Mouse (Mus musculus) forebrain, postnatal 0 days (tissue): ENCODE measurements around the gene Foxp4. TPM values are rescaled to one million over a fixed set of nuclear protein-coding genes. Genes with fewer than 3 reads are reported as not detected.
A peak's percentile ranks its signal among the peaks of the same experiment; 100 is the strongest.

Experiments used
- ATAC-seq: fragments of 200-750 bp; cut with Nextera tagmentation; 2 replicates; pipeline ENCODE4 v1.8.0; 2017; ENCODE audit warnings: mild to moderate bottlenecking, moderate library complexity
- DNase-seq: peaks from one replicate; pipeline ENCODE4 v3.0.0-alpha.2; 2015
- H3K27ac ChIP-seq: fragments of 300-500 bp; sonication (generic); 2 replicates; pipeline ENCODE4 v1.5.1; 2014; ENCODE audit warnings: low read depth, mild to moderate bottlenecking, antibody characterized with exemption, low read length, moderate library complexity, mixed read lengths
- H3K27me3 ChIP-seq: fragments of 300-500 bp; sonication (generic); 2 replicates; pipeline ENCODE4 v1.6.1; 2014; ENCODE audit warnings: mild to moderate bottlenecking, low read length, mixed read lengths; ENCODE audit not compliant: insufficient read depth
- H3K36me3 ChIP-seq: fragments of 300-500 bp; sonication (generic); 2 replicates; pipeline ENCODE4 v1.6.1; 2014; ENCODE audit warnings: mild to moderate bottlenecking, moderate library complexity; ENCODE audit not compliant: insufficient read depth
- H3K4me1 ChIP-seq: fragments of 300-500 bp; sonication (generic); 2 replicates; pipeline ENCODE4 v1.6.1; 2014; ENCODE audit warnings: antibody characterized with exemption; ENCODE audit not compliant: insufficient read depth
- H3K4me2 ChIP-seq: fragments of 300-500 bp; sonication (generic); 2 replicates; pipeline ENCODE4 v1.6.1; 2014; ENCODE audit warnings: low read depth, mild to moderate bottlenecking, moderate library complexity
- H3K4me3 ChIP-seq: fragments of 300-500 bp; sonication (generic); 2 replicates; pipeline ENCODE4 v1.5.1; 2014; ENCODE audit warnings: low read depth, low read length, mixed read lengths
- H3K9ac ChIP-seq: fragments of 300-500 bp; sonication (generic); 2 replicates; pipeline ENCODE4 v1.6.1; 2014; ENCODE audit warnings: mild to moderate bottlenecking
- H3K9me3 ChIP-seq: fragments of 300-500 bp; sonication (generic); 2 replicates; pipeline ENCODE4 v1.6.1; 2016; ENCODE audit warnings: low read length
- CTCF ChIP-seq: sonication (generic); IDR thresholded peaks from 2 replicates; pipeline ENCODE4 v1.5.1; 2016; ENCODE audit warnings: antibody characterized with exemption, control low read depth, low read depth
- WGBS: fragments of 180-500 bp; shearing (Covaris S2); extraction: QIAGEN DNeasy Blood & Tissue Kit; methylation state at CpG from one replicate; pipeline ENCODE4 v1.1.7; 2014; 5-methylcytosine and 5-hydroxymethylcytosine counted together
- polyA plus RNA-seq: library from polyadenylated mRNA; unstranded; fragments of >200 nt; fragmentation: Nextera tagmentation; extraction: Ambion mirVana; gene quantifications from 2 replicates; pipeline ENCODE4 v1.2.1, GENCODE M21; 2015
- total RNA-seq: library from RNA; depleted of rRNA; stranded (reverse); fragments of >200 nt; gene quantifications from 2 replicates; pipeline ENCODE4 v1.2.3, GENCODE M21; 2014

The Foxp4 gene
- total and polyA plus RNA-seq, 2 experiments from 2014 or later, result 56.4 to 108 TPM

- H3K4me2 ChIP-seq, result peak overlapping the region; percentile 95
- no peak overlapping the region for H3K9ac ChIP-seq
- no peak overlapping the region for H3K27ac ChIP-seq
- H3K9me3 ChIP-seq, result no peaks in the 10 kb centered on the region
- H3K36me3 ChIP-seq, result no peaks in the 10 kb centered on the region; the same call in 1 of the 2 replicates
- ATAC-seq (no peak), DNase-seq (no peak)
- H3K27me3 ChIP-seq, result no peaks in the 10 kb centered on the region
- 0 out of 2 replicates have a peak overlapping the region, but pooled peaks have one; percentile 60 for H3K4me3 ChIP-seq
- 58% methylated on average over 4 of the region's 4 CpGs for WGBS
- H3K4me1 ChIP-seq, result no peaks in the 10 kb centered on the region
- TF ChIP-seq CTCF, result no peak
Observed at GRCm38 (mm10) chr17:47921136-47921665, 3.2 kb downstream of the Foxp4 start.

GRCm38 (mm10) chr17:47919826-47920225 lies 4.6 kb downstream of the Foxp4 start:
- Histone ChIP-seq H3K4me1 (no peaks in the 10 kb centered on the region; the same call in 1 of the 2 replicates), H3K27ac (no peak overlapping the region), H3K4me2 (0 out of 2 replicates have a peak overlapping the region, but pooled peaks have one; percentile 95), H3K4me3 (no peak overlapping the region), H3K36me3 (no peaks in the 10 kb centered on the region; the same call in 1 of the 2 replicates), H3K9ac (peak overlapping the region; percentile 18; the same call in 1 of the 2 replicates), H3K9me3 (no peaks in the 10 kb centered on the region), H3K27me3 (no peaks in the 10 kb centered on the region)
- 33% methylated on average over 5 of the region's 5 CpGs for WGBS
- ATAC-seq (no peak), DNase-seq (no peak)
- no peak for TF ChIP-seq CTCF

- no peak overlapping the region for H3K4me2 ChIP-seq
- no peak for TF ChIP-seq CTCF
- peaks cover 2% of the 10 kb centered on the region for H3K4me1 ChIP-seq
- no peaks in the 10 kb centered on the region; the same call in 1 of the 2 replicates for H3K36me3 ChIP-seq
- H3K27ac ChIP-seq, result no peak overlapping the region
- no peaks in the 10 kb centered on the region for H3K9me3 ChIP-seq
- ATAC-seq, result no peak
- no peak overlapping the region for H3K9ac ChIP-seq
- DNase-seq, result no peak
- H3K4me3 ChIP-seq, result no peak overlapping the region
- H3K27me3 ChIP-seq, result no peaks in the 10 kb centered on the region
- WGBS, result 80% methylated on average over 5 of the region's 5 CpGs
Observed at GRCm38 (mm10) chr17:47917907-47918306, 6.5 kb downstream of the Foxp4 start.

- no peak for TF ChIP-seq CTCF
- Histone ChIP-seq H3K4me1 (peaks cover 2% of the 10 kb centered on the region), H3K4me3 (no peak overlapping the region), H3K4me2 (no peak overlapping the region), H3K27me3 (no peaks in the 10 kb centered on the region), H3K27ac (no peak overlapping the region), H3K9me3 (no peaks in the 10 kb centered on the region), H3K36me3 (no peaks in the 10 kb centered on the region; the same call in 1 of the 2 replicates), H3K9ac (no peak overlapping the region)
- no peak for DNase-seq
- WGBS, result 81% methylated on average over 3 of the region's 3 CpGs
- no peak for ATAC-seq
Observed at GRCm38 (mm10) chr17:47917212-47917611, 7.2 kb downstream of the Foxp4 start.

- Histone ChIP-seq H3K4me2 (no peak overlapping the region), H3K27ac (no peak overlapping the region)
Observed at GRCm38 (mm10) chr17:47914676-47915219, 9.7 kb downstream of the Foxp4 start.

GRCm38 (mm10) chr17:47909091-47910001 lies 15.1 kb downstream of the Foxp4 start:
- H3K4me2 ChIP-seq, result peak overlapping the region; percentile 48
- no peaks in the 10 kb centered on the region; the same call in 1 of the 2 replicates for H3K27me3 ChIP-seq
- TF ChIP-seq CTCF, result no peak
- H3K27ac ChIP-seq, result no peak overlapping the region
- H3K4me1 ChIP-seq, result no peaks in the 10 kb centered on the region
- WGBS, result 11% methylated on average over 49 of the region's 51 CpGs
- H3K36me3 ChIP-seq, result no peaks in the 10 kb centered on the region
- peak overlapping the region; percentile 23; the same call in 1 of the 2 replicates for H3K9ac ChIP-seq
- H3K4me3 ChIP-seq, result peak overlapping the region; percentile 29
- ATAC-seq (peak; percentile 67; the same call in 1 of the 2 replicates), DNase-seq (peak; percentile 55)
- H3K9me3 ChIP-seq, result no peaks in the 10 kb centered on the region

More at GRCm38 (mm10) chr17:47914676-47915219, 9.7 kb downstream of the Foxp4 start:
- Histone ChIP-seq H3K9me3 (no peaks in the 10 kb centered on the region), H3K4me1 (peaks cover 2% of the 10 kb centered on the region), H3K27me3 (no peaks in the 10 kb centered on the region), H3K4me3 (no peak overlapping the region), H3K36me3 (no peaks in the 10 kb centered on the region; the same call in 1 of the 2 replicates), H3K9ac (no peak overlapping the region)
- WGBS, result 13% methylated on average over 9 of the region's 9 CpGs
- no peak for TF ChIP-seq CTCF
- DNase-seq (peak; percentile 49), ATAC-seq (peak; percentile 81)
